Mouse (Mus musculus) cortical plate, adult 2 months (tissue): ENCODE results near the gene Ring1.

Experiments used
- CTCF ChIP-seq: fragments of 200-500 bp; IDR thresholded peaks from 2 replicates; pipeline ENCODE4 v1.5.1; 2011; ENCODE audit warnings: mild to moderate bottlenecking, control low read depth, low read length; ENCODE audit not compliant: insufficient read depth; ENCODE audit errors: extremely low read depth
- POLR2A ChIP-seq: fragments of 200-500 bp; IDR thresholded peaks from 2 replicates; pipeline ENCODE4 v1.6.1; 2011; ENCODE audit warnings: mild to moderate bottlenecking, low read length, control low read depth; ENCODE audit not compliant: insufficient read depth; ENCODE audit errors: extremely low read depth

- TF ChIP-seq POLR2A = no peak
- no peak for TF ChIP-seq CTCF
Observed at GRCm38 (mm10) chr17:33977861-33978557, 46.5 kb downstream of the Ring1 start.
